Mouse (Mus musculus) neural tube, embryonic 15.5 days (tissue): ENCODE measurements at regions not wholly inside any gene's neighbourhood (a gene's known extent, or its start where the extent isn't known, plus 50 kb on each side); places are given as distances from the start of the nearest gene placed in this dataset.

Experiments
- ATAC-seq: fragments of 200-750 bp; cut with Nextera tagmentation; 2 replicates; pipeline ENCODE4 v1.8.0; 2017; ENCODE audit warnings: mild to moderate bottlenecking, moderate TSS enrichment, moderate library complexity; ENCODE audit not compliant: low FRiP score
- H3K27ac ChIP-seq: fragments of 300-500 bp; sonication (generic); replicated peaks from 2 replicates; pipeline ENCODE4 v1.5.1; 2015; ENCODE audit warnings: mild to moderate bottlenecking, inconsistent platforms
- H3K27me3 ChIP-seq: fragments of 300-500 bp; sonication (generic); replicated peaks from 2 replicates; pipeline ENCODE4 v1.6.1; 2015; ENCODE audit warnings: inconsistent platforms
- H3K36me3 ChIP-seq: fragments of 300-500 bp; sonication (generic); 2 replicates; pipeline ENCODE4 v1.6.1; 2015; ENCODE audit warnings: inconsistent platforms
- H3K4me1 ChIP-seq: fragments of 300-500 bp; sonication (generic); 2 replicates; pipeline ENCODE4 v1.6.1; 2015; ENCODE audit warnings: inconsistent platforms
- H3K4me2 ChIP-seq: fragments of 300-500 bp; sonication (generic); 2 replicates; pipeline ENCODE4 v1.6.1; 2015; ENCODE audit warnings: inconsistent platforms, mild to moderate bottlenecking, moderate library complexity
- H3K4me3 ChIP-seq: fragments of 300-500 bp; sonication (generic); replicated peaks from 2 replicates; pipeline ENCODE4 v1.5.1; 2015; ENCODE audit warnings: mild to moderate bottlenecking, inconsistent platforms
- H3K9ac ChIP-seq: fragments of 300-500 bp; sonication (generic); replicated peaks from 2 replicates; pipeline ENCODE4 v1.6.1; 2015; ENCODE audit warnings: mild to moderate bottlenecking, inconsistent platforms
- H3K9me3 ChIP-seq: fragments of 300-500 bp; sonication (generic); replicated peaks from 2 replicates; pipeline ENCODE4 v1.6.1; 2016; ENCODE audit warnings: inconsistent platforms
- WGBS: fragments of 180-500 bp; shearing (Covaris S2); methylation state at CpG from one replicate; pipeline ENCODE4 v1.1.7; 2015; ENCODE audit warnings: mixed read lengths; 5-methylcytosine and 5-hydroxymethylcytosine counted together

- peaks cover 4% of the 10 kb centered on the region; the same call in 1 of the 2 replicates for H3K4me1 ChIP-seq
- peak; percentile 24; the same call in 1 of the 2 replicates for ATAC-seq
- WGBS = 29% methylated on average over 10 of the region's 10 CpGs
Observed at GRCm38 (mm10) chr10:25857954-25858616, 220.0 kb upstream of the Gm9767 start.

GRCm38 (mm10) chr10:25844348-25844747 is 233.7 kb upstream of the Gm9767 start:
- no peak for ATAC-seq
- no peak overlapping the region for H3K9ac ChIP-seq
- no peaks in the 10 kb centered on the region for H3K4me1 ChIP-seq
- no peaks in the 10 kb centered on the region for H3K27me3 ChIP-seq
- no peaks in the 10 kb centered on the region for H3K9me3 ChIP-seq
- H3K4me2 ChIP-seq = no peak overlapping the region
- no peak overlapping the region for H3K4me3 ChIP-seq
- no peak overlapping the region for H3K27ac ChIP-seq
- no peaks in the 10 kb centered on the region for H3K36me3 ChIP-seq

More at GRCm38 (mm10) chr10:25857954-25858616, 220.0 kb upstream of the Gm9767 start:
- Histone ChIP-seq H3K27ac (no peak overlapping the region), H3K4me2 (0 out of 2 replicates have a peak overlapping the region, but pooled peaks have one; percentile 9), H3K36me3 (no peaks in the 10 kb centered on the region), H3K4me3 (no peak overlapping the region), H3K9ac (no peak overlapping the region), H3K27me3 (no peaks in the 10 kb centered on the region), H3K9me3 (no peaks in the 10 kb centered on the region)

GRCm38 (mm10) chr10:25829275-25829674 is 248.8 kb upstream of the Gm9767 start:
- Histone ChIP-seq H3K27me3 (no peaks in the 10 kb centered on the region), H3K9ac (no peak overlapping the region), H3K4me1 (no peaks in the 10 kb centered on the region), H3K27ac (no peak overlapping the region), H3K4me3 (no peak overlapping the region), H3K4me2 (no peak overlapping the region), H3K36me3 (no peaks in the 10 kb centered on the region), H3K9me3 (no peaks in the 10 kb centered on the region)
- 88% methylated on average over 2 of the region's 2 CpGs for WGBS
- ATAC-seq = no peak

- no peaks in the 10 kb centered on the region for H3K9me3 ChIP-seq
- WGBS = 86% methylated on average over 3 of the region's 3 CpGs
- ATAC-seq = no peak
- H3K9ac ChIP-seq = no peak overlapping the region
- no peak overlapping the region for H3K27ac ChIP-seq
- H3K36me3 ChIP-seq = no peaks in the 10 kb centered on the region
- no peak overlapping the region for H3K4me3 ChIP-seq
- no peaks in the 10 kb centered on the region for H3K27me3 ChIP-seq
- H3K4me1 ChIP-seq = no peaks in the 10 kb centered on the region
- H3K4me2 ChIP-seq = no peak overlapping the region
Observed at GRCm38 (mm10) chr10:25804223-25804622, 268.2 kb upstream of the Smlr1 start.

- no peaks in the 10 kb centered on the region for H3K27me3 ChIP-seq
- no peak for ATAC-seq
- 77% methylated on average over 2 of the region's 2 CpGs for WGBS
Observed at GRCm38 (mm10) chr10:25801499-25801898, 265.4 kb upstream of the Smlr1 start.

GRCm38 (mm10) chr10:25798881-25799280 is 262.8 kb upstream of the Smlr1 start:
- no peak for ATAC-seq
- WGBS = 85% methylated on average over 2 of the region's 2 CpGs
- Histone ChIP-seq H3K36me3 (no peaks in the 10 kb centered on the region), H3K9me3 (no peaks in the 10 kb centered on the region), H3K4me2 (no peak overlapping the region), H3K27me3 (no peaks in the 10 kb centered on the region), H3K9ac (no peak overlapping the region), H3K27ac (no peak overlapping the region), H3K4me1 (no peaks in the 10 kb centered on the region), H3K4me3 (no peak overlapping the region)

More at GRCm38 (mm10) chr10:25801499-25801898, 265.4 kb upstream of the Smlr1 start:
- Histone ChIP-seq H3K36me3 (no peaks in the 10 kb centered on the region), H3K9ac (no peak overlapping the region), H3K4me3 (no peak overlapping the region), H3K4me1 (no peaks in the 10 kb centered on the region), H3K4me2 (no peak overlapping the region), H3K9me3 (no peaks in the 10 kb centered on the region), H3K27ac (no peak overlapping the region)

GRCm38 (mm10) chr10:25790363-25790821 is 254.3 kb upstream of the Smlr1 start:
- Histone ChIP-seq H3K4me2 (no peak overlapping the region), H3K9me3 (no peaks in the 10 kb centered on the region), H3K9ac (no peak overlapping the region), H3K4me3 (no peak overlapping the region), H3K27me3 (no peaks in the 10 kb centered on the region), H3K36me3 (no peaks in the 10 kb centered on the region), H3K27ac (no peak overlapping the region), H3K4me1 (no peaks in the 10 kb centered on the region)
- no peak for ATAC-seq
- WGBS = 62% methylated on average over 3 of the region's 3 CpGs

- Histone ChIP-seq H3K9ac (no peak overlapping the region), H3K36me3 (no peaks in the 10 kb centered on the region), H3K4me1 (no peaks in the 10 kb centered on the region), H3K9me3 (no peaks in the 10 kb centered on the region), H3K27ac (no peak overlapping the region), H3K4me3 (no peak overlapping the region), H3K27me3 (no peaks in the 10 kb centered on the region), H3K4me2 (no peak overlapping the region)
- no peak for ATAC-seq
- 84% methylated on average over 6 of the region's 6 CpGs for WGBS
Observed at GRCm38 (mm10) chr10:25788660-25789059, 252.6 kb upstream of the Smlr1 start.

GRCm38 (mm10) chr10:25788004-25788403 is 251.9 kb upstream of the Smlr1 start:
- Histone ChIP-seq H3K27ac (no peak overlapping the region), H3K9ac (no peak overlapping the region), H3K4me3 (no peak overlapping the region), H3K36me3 (no peaks in the 10 kb centered on the region), H3K4me1 (no peaks in the 10 kb centered on the region), H3K4me2 (no peak overlapping the region), H3K9me3 (no peaks in the 10 kb centered on the region), H3K27me3 (no peaks in the 10 kb centered on the region)
- 87% methylated on average over 4 of the region's 4 CpGs for WGBS
- no peak for ATAC-seq

- no peak for ATAC-seq
- Histone ChIP-seq H3K4me1 (no peaks in the 10 kb centered on the region), H3K27me3 (no peaks in the 10 kb centered on the region), H3K9ac (no peak overlapping the region), H3K4me3 (no peak overlapping the region), H3K36me3 (no peaks in the 10 kb centered on the region), H3K27ac (no peak overlapping the region), H3K4me2 (no peak overlapping the region), H3K9me3 (no peaks in the 10 kb centered on the region)
- 61% methylated on average over 3 of the region's 3 CpGs for WGBS
Observed at GRCm38 (mm10) chr10:25783861-25784260, 247.8 kb upstream of the Smlr1 start.

GRCm38 (mm10) chr10:25779476-25779875 is 243.4 kb upstream of the Smlr1 start:
- no peaks in the 10 kb centered on the region for H3K27me3 ChIP-seq
- H3K4me3 ChIP-seq = no peak overlapping the region
- H3K27ac ChIP-seq = no peak overlapping the region
- no peaks in the 10 kb centered on the region for H3K9me3 ChIP-seq
- 94% methylated on average over 4 of the region's 4 CpGs for WGBS
- no peak overlapping the region for H3K9ac ChIP-seq
- no peaks in the 10 kb centered on the region for H3K36me3 ChIP-seq
- H3K4me1 ChIP-seq = peaks cover 3% of the 10 kb centered on the region
- H3K4me2 ChIP-seq = no peak overlapping the region
- no peak for ATAC-seq

- no peak overlapping the region for H3K27ac ChIP-seq
- H3K4me2 ChIP-seq = no peak overlapping the region
- no peak for ATAC-seq
- H3K27me3 ChIP-seq = no peaks in the 10 kb centered on the region
- 87% methylated on average over 2 of the region's 2 CpGs for WGBS
- no peak overlapping the region for H3K4me3 ChIP-seq
- H3K9me3 ChIP-seq = no peaks in the 10 kb centered on the region
- H3K9ac ChIP-seq = no peak overlapping the region
- H3K36me3 ChIP-seq = no peaks in the 10 kb centered on the region
- H3K4me1 ChIP-seq = peaks cover 3% of the 10 kb centered on the region
Observed at GRCm38 (mm10) chr10:25777717-25778116, 241.7 kb upstream of the Smlr1 start.
